Mouse (Mus musculus): ENCODE data around the gene Ovol2.

- no peak for TF ChIP-seq CTCF (IDR thresholded peaks at IDR 0.05; ENCODE audit: low read depth, low read length)
- no peak for TF ChIP-seq POLR2A (IDR thresholded peaks at IDR 0.05; ENCODE audit: borderline replicate concordance, low read depth, low read length)
Measured at GRCm38 (mm10) chr2:144337230-144337629, 5.3 kb upstream of the Ovol2 start.

Data from bone marrow macrophage, adult 2 months (primary cell).